Mouse (Mus musculus): ENCODE measurements at regions not wholly inside any gene's neighbourhood (a gene's known extent, or its start where the extent isn't known, plus 50 kb on each side); places are given as distances from the start of the nearest gene placed in this dataset.

DNA sequence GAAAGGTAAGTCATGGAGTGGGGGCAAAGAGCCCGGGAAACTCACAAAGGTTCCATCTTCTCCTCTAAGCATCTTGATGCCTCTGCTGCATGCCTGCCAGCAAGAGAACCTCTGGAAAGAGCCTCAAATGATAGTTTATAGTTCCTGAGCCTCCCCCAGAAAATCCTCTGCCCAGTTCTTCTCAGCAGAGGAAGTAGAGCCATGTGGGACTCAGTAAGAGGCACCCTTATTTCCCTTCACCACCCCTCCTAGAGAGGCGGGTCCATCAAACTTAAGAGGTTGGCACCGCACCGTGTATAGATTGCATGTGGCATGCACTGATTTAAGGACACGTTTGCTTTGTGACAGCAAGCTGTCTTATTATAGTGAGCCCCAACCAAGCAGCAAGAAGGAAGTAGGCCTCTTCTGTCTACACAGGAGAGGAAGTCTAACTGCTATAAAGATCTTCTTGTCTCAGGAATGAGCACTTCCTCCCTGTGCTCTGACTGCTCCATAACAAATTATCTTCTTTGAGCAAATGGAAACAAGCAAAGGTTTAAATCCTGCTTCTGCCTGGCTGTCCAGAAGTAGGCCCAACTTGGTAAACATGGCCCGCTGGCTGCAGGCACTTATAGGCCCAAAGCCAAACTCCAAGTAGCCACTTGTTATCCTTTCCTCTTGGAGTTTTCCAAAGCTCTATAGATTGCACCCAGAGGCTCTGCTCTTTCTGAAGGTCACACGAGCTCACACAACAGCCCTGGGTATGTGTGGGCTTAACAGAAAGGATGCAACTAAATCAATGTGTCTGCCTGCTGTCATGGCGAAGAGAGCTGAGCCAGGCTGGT lies 69.6 kb upstream of the Zfp703 start:
- Histone ChIP-seq H3K27ac (no peak overlapping the region), H3K4me1 (replicated peaks) (no peaks in the 10 kb centered on the region), H3K36me3 (no peaks in the 10 kb centered on the region), H3K27me3 (ENCODE audit: insufficient read depth, poor library complexity, severe bottlenecking) (no peaks in the 10 kb centered on the region), H3K9me3 (no peaks in the 10 kb centered on the region), H3K4me3 (no peak overlapping the region)
- 85% methylated on average over 8 of the region's 8 CpGs for WGBS
- DNase-seq (ENCODE audit: low spot score), result no peak

GRCm38 (mm10) chr8:26910186-26910585 lies 66.9 kb upstream of the Zfp703 start:
- H3K36me3 ChIP-seq, result no peaks in the 10 kb centered on the region
- no peaks in the 10 kb centered on the region for H3K4me1 ChIP-seq (replicated peaks)
- no peak overlapping the region for H3K27ac ChIP-seq
- WGBS, result 82% methylated on average over 3 of the region's 3 CpGs
- H3K27me3 ChIP-seq (ENCODE audit: insufficient read depth, poor library complexity, severe bottlenecking), result no peaks in the 10 kb centered on the region
- no peak for DNase-seq (ENCODE audit: low spot score)
- H3K9me3 ChIP-seq, result no peaks in the 10 kb centered on the region
- H3K4me3 ChIP-seq, result no peak overlapping the region

GRCm38 (mm10) chr8:26913562-26914529 lies 63.3 kb upstream of the Zfp703 start:
- Histone ChIP-seq H3K4me3 (no peak overlapping the region), H3K27ac (no peak overlapping the region), H3K4me1 (replicated peaks) (no peaks in the 10 kb centered on the region), H3K9me3 (no peaks in the 10 kb centered on the region), H3K36me3 (no peaks in the 10 kb centered on the region), H3K27me3 (ENCODE audit: insufficient read depth, poor library complexity, severe bottlenecking) (no peaks in the 10 kb centered on the region)
- DNase-seq (ENCODE audit: low spot score), result no peak
- 80% methylated on average over 18 of the region's 18 CpGs for WGBS

DNA sequence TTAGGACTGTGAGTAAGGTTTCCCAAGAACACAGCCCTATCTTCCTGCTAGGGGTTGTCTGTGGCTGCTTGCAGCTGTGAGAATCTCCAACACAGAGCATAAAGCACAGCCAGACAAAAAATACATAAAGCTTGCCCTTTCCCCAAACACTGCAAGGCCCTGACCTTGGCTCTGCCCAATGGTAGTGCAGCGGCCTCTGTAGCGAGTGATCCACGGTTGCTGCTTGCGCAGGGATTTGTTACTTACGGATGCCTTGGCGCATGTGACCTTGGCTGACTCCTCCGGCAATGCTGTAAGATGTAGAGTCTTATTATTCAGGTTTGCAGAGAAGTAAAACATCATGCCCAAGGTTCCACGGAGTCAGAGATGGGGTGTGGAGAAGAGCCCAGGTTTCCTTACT lies 61.4 kb upstream of the Zfp703 start:
- Histone ChIP-seq H3K27ac (no peak overlapping the region), H3K36me3 (no peaks in the 10 kb centered on the region), H3K27me3 (ENCODE audit: insufficient read depth, poor library complexity, severe bottlenecking) (no peaks in the 10 kb centered on the region), H3K9me3 (no peaks in the 10 kb centered on the region), H3K4me3 (no peak overlapping the region), H3K4me1 (replicated peaks) (no peaks in the 10 kb centered on the region)
- WGBS, result 91% methylated on average over 8 of the region's 8 CpGs
- no peak for DNase-seq (ENCODE audit: low spot score)

GRCm38 (mm10) chr8:26921531-26922177 lies 55.5 kb upstream of the Zfp703 start:
- WGBS, result 93% methylated on average over 5 of the region's 5 CpGs
- Histone ChIP-seq H3K27me3 (ENCODE audit: insufficient read depth, poor library complexity, severe bottlenecking) (no peaks in the 10 kb centered on the region), H3K9me3 (no peaks in the 10 kb centered on the region), H3K27ac (no peak overlapping the region), H3K36me3 (no peaks in the 10 kb centered on the region), H3K4me3 (no peak overlapping the region), H3K4me1 (replicated peaks) (no peaks in the 10 kb centered on the region)
- DNase-seq (ENCODE audit: low spot score), result no peak

GRCm38 (mm10) chr8:26922178-26922540 lies 55.0 kb upstream of the Zfp703 start:
- no peaks in the 10 kb centered on the region for H3K9me3 ChIP-seq
- DNase-seq (ENCODE audit: low spot score), result no peak
- no peaks in the 10 kb centered on the region for H3K36me3 ChIP-seq
- 86% methylated on average over 5 of the region's 5 CpGs for WGBS
- no peak overlapping the region for H3K4me3 ChIP-seq
- no peaks in the 10 kb centered on the region for H3K27me3 ChIP-seq (ENCODE audit: insufficient read depth, poor library complexity, severe bottlenecking)
- H3K27ac ChIP-seq, result no peak overlapping the region
- H3K4me1 ChIP-seq (replicated peaks), result no peaks in the 10 kb centered on the region

GRCm38 (mm10) chr8:26923166-26923565 lies 54.0 kb upstream of the Zfp703 start:
- H3K4me3 ChIP-seq, result no peak overlapping the region
- WGBS, result 80% methylated on average over 8 of the region's 8 CpGs
- no peaks in the 10 kb centered on the region for H3K27me3 ChIP-seq (ENCODE audit: insufficient read depth, poor library complexity, severe bottlenecking)
- no peaks in the 10 kb centered on the region for H3K9me3 ChIP-seq
- no peak for DNase-seq (ENCODE audit: low spot score)
- H3K27ac ChIP-seq, result no peak overlapping the region
- H3K4me1 ChIP-seq (replicated peaks), result no peaks in the 10 kb centered on the region
- no peaks in the 10 kb centered on the region for H3K36me3 ChIP-seq

Measured in hindbrain, embryonic 10.5 days (tissue).